ENCODE assay signal across 11 mouse cellular contexts in genomic region chr13:55962254-55962866, GRCm38 (mm10).
DNase-seq lines count a peak whose midpoint lies in the region; ATAC-seq lines count a peak whose summit lies in the region.
"Had no signal": no experiment of that assay in that cellular context is flagged by ENCODE, and none has a peak within 500 bp of the region (broad histone marks: within the 10 kb centered on the region; RNA-seq: fewer than 3 reads in every experiment).

No protein-coding gene starts in this region.

- H3K27ac ChIP-seq in kidney, embryonic 16.5 days (ENCODE audit: low read length): no peak overlapping the region
- no peak overlapping the region for H3K27ac ChIP-seq in hindbrain, embryonic 13.5 days
- 0 out of 2 replicates have a peak overlapping the region, but pooled peaks have one; percentile 6 for H3K27ac ChIP-seq in midbrain, embryonic 12.5 days (replicated peaks)

- 9% methylated on average over 18 of the region's 18 CpGs for WGBS in kidney, embryonic 16.5 days
- 21% methylated on average over 18 of the region's 18 CpGs for WGBS in hindbrain, embryonic 13.5 days
- 13% methylated on average over 18 of the region's 18 CpGs for WGBS in midbrain, embryonic 12.5 days

- H3K4me3 ChIP-seq in kidney, embryonic 16.5 days (ENCODE audit: low read length): peak overlapping the region; percentile 33; the same call in 1 of the 2 replicates
- H3K4me3 ChIP-seq in hindbrain, embryonic 13.5 days: peak overlapping the region; percentile 34; the same call in 1 of the 2 replicates
- peak overlapping the region; percentile 37 for H3K4me3 ChIP-seq in midbrain, embryonic 12.5 days

- peaks cover 68% of the 10 kb centered on the region for H3K27me3 ChIP-seq in kidney, embryonic 16.5 days (ENCODE audit: insufficient read depth, low read length)
- H3K27me3 ChIP-seq in hindbrain, embryonic 13.5 days: peaks cover 70% of the 10 kb centered on the region
- H3K27me3 ChIP-seq in midbrain, embryonic 12.5 days: peaks cover 53% of the 10 kb centered on the region

- no peak for DNase-seq in kidney, postnatal 25 days
- DNase-seq in cerebellum, postnatal 4 days (ENCODE audit: low spot score in 2 of 2): no peak
- DNase-seq in gastrocnemius, postnatal 25 days: no peak
- DNase-seq in layer of hippocampus, adult 9-11 months: no peak
- DNase-seq in heart, postnatal 25 days (ENCODE audit: low spot score): no peak
- DNase-seq: cerebellum, adult 9-10 months had no signal

- H3K36me3 ChIP-seq in kidney, embryonic 16.5 days (ENCODE audit: insufficient read depth, low read length): no peaks in the 10 kb centered on the region
- no peaks in the 10 kb centered on the region for H3K36me3 ChIP-seq in hindbrain, embryonic 13.5 days
- H3K36me3 ChIP-seq in midbrain, embryonic 12.5 days: no peaks in the 10 kb centered on the region

- intact Hi-C loops in heart, postnatal 25 days (cut with DNase I): loop anchor here (5.0 to 10.0 kb wide), 2 partner anchors 130 to 238 kb away; partner anchors contain the start of gene Pcbd2

- no peak overlapping the region for H3K9ac ChIP-seq in kidney, embryonic 16.5 days (replicated peaks; ENCODE audit: low read length)
- no peak overlapping the region for H3K9ac ChIP-seq in hindbrain, embryonic 13.5 days
- no peak overlapping the region for H3K9ac ChIP-seq in midbrain, embryonic 12.5 days (replicated peaks)

- no peak for ATAC-seq in kidney, embryonic 16.5 days (ENCODE audit: low FRiP score, low TSS enrichment)
- ATAC-seq in hindbrain, embryonic 13.5 days (ENCODE audit: low FRiP score): no peak
- ATAC-seq in midbrain, embryonic 12.5 days (ENCODE audit: low FRiP score, low read depth): 0 out of 2 replicates have a peak, but pooled peaks have one; percentile 44
- ATAC-seq: activated CD4-positive, CD25-positive, alpha-beta regulatory T cell, adult 4 months; CD4-positive, CD25-positive, alpha-beta regulatory T cell, adult 4 months had no signal

- peaks cover 12% of the 10 kb centered on the region for H3K4me1 ChIP-seq in kidney, embryonic 16.5 days (ENCODE audit: insufficient read depth, low read length)
- H3K4me1 ChIP-seq in hindbrain, embryonic 13.5 days (replicated peaks): peaks cover 19% of the 10 kb centered on the region
- H3K4me1 ChIP-seq in midbrain, embryonic 12.5 days: peaks cover 25% of the 10 kb centered on the region; the same call in 1 of the 2 replicates

- H3K9me3 ChIP-seq in kidney, embryonic 16.5 days (ENCODE audit: low read length): no peaks in the 10 kb centered on the region
- H3K9me3 ChIP-seq in hindbrain, embryonic 13.5 days: no peaks in the 10 kb centered on the region
- no peaks in the 10 kb centered on the region for H3K9me3 ChIP-seq in midbrain, embryonic 12.5 days

- peak overlapping the region; percentile 53 for H3K4me2 ChIP-seq in kidney, embryonic 16.5 days (replicated peaks; ENCODE audit: low read depth, low read length)
- H3K4me2 ChIP-seq in hindbrain, embryonic 13.5 days: peak overlapping the region; percentile 59
- peak overlapping the region; percentile 58 for H3K4me2 ChIP-seq in midbrain, embryonic 12.5 days (replicated peaks)
